Mouse (Mus musculus) skeletal muscle tissue, adult 2 months (tissue): ENCODE results near the gene Ikzf5.
"Not testable (repeated sequence)": the region's sequence is repeated elsewhere in the genome, so short reads cannot be mapped to it uniquely, and the experiment has no call there.

ENCODE experiments used
- DNase-seq: peaks from one replicate; pipeline ENCODE4 v3.0.0-alpha.2; 2012; ENCODE audit warnings: low read depth, low spot score

Gene Ikzf5

GRCm38 (mm10) chr7:131410416-131411058 is at the start of gene Ikzf5, which contains the start of gene Acadsb:
Gene Ikzf5, minus strand, starts transcription at chr7:131410521.
Gene Acadsb, plus strand, starts transcription at chr7:131410601.
- DNase-seq, result peak; percentile 98

- DNase-seq, result no peak
These were observed 46.4 kb upstream of the Ikzf5 start for GRCm38 (mm10) chr7:131456714-131457113.

GRCm38 (mm10) chr7:131437051-131437450 is 26.7 kb upstream of the Ikzf5 start:
- DNase-seq, result no peak

- DNase-seq, result no peak
These were observed 24.0 kb upstream of the Ikzf5 start for GRCm38 (mm10) chr7:131434276-131434675.

- no peak for DNase-seq
These were observed 21.9 kb upstream of the Ikzf5 start for GRCm38 (mm10) chr7:131432244-131432643.

GRCm38 (mm10) chr7:131427331-131427730 is 17.0 kb upstream of the Ikzf5 start:
- DNase-seq, result no peak

GRCm38 (mm10) chr7:131424912-131425311 is 14.6 kb upstream of the Ikzf5 start:
- DNase-seq, result no peak

GRCm38 (mm10) chr7:131417605-131418004 is 7.3 kb upstream of the Ikzf5 start:
- DNase-seq, result no peak

GRCm38 (mm10) chr7:131416742-131417141 is 6.4 kb upstream of the Ikzf5 start:
- not testable (repeated sequence) for DNase-seq

GRCm38 (mm10) chr7:131411941-131412270 is 1.6 kb upstream of the Ikzf5 start:
- DNase-seq, result no peak

GRCm38 (mm10) chr7:131411221-131411940 is 1.1 kb upstream of the Ikzf5 start:
- peak; percentile 14 for DNase-seq

- no peak for DNase-seq
These were observed 334 bp downstream of the Ikzf5 start for GRCm38 (mm10) chr7:131409988-131410385.

- DNase-seq, result no peak
These were observed 867 bp downstream of the Ikzf5 start for GRCm38 (mm10) chr7:131409321-131409987.

- not testable (repeated sequence) for DNase-seq
These were observed 18.6 kb downstream of the Ikzf5 start for GRCm38 (mm10) chr7:131391761-131392160.

- DNase-seq, result no peak
These were observed 38.3 kb downstream of the Ikzf5 start for GRCm38 (mm10) chr7:131371880-131372651.

GRCm38 (mm10) chr7:131371470-131371860 is 38.9 kb downstream of the Ikzf5 start:
- DNase-seq, result no peak

- DNase-seq, result peak; percentile 94
These were observed 39.5 kb downstream of the Ikzf5 start, which contains the start of gene Pstk for GRCm38 (mm10) chr7:131370648-131371469. Gene Pstk, plus strand, starts transcription at chr7:131371141.

GRCm38 (mm10) chr7:131364131-131364530 is 46.2 kb downstream of the Ikzf5 start:
- no peak for DNase-seq

- DNase-seq, result peak; percentile 98
These were observed 47.6 kb downstream of the Ikzf5 start, which contains the start of gene 2310057M21Rik for GRCm38 (mm10) chr7:131362615-131363300. Gene 2310057M21Rik, minus strand, starts transcription at chr7:131362759.

- no peak for DNase-seq
These were observed 48.1 kb downstream of the Ikzf5 start for GRCm38 (mm10) chr7:131362269-131362614.
